Mouse (Mus musculus) liver, embryonic 16.5 days (tissue): ENCODE results near the gene Gsta4. TPM values are rescaled to one million over a fixed set of nuclear protein-coding genes. Genes with fewer than 3 reads are reported as not detected.
A peak's percentile ranks its signal among the peaks of the same experiment; 100 is the strongest.
"Not testable (repeated sequence)": the region's sequence is repeated elsewhere in the genome, so short reads cannot be mapped to it uniquely, and the experiment has no call there.

Experiments
- ATAC-seq: fragments of 200-750 bp; cut with Nextera tagmentation; 2 replicates; pipeline ENCODE4 v1.8.0; 2017; ENCODE audit warnings: low read depth, mild to moderate bottlenecking, moderate number of reproducible peaks, moderate library complexity
- H3K27ac ChIP-seq: fragments of 300-500 bp; sonication (generic); 2 replicates; pipeline ENCODE4 v1.5.1; 2014; ENCODE audit warnings: mild to moderate bottlenecking, low read length
- H3K27me3 ChIP-seq: fragments of 300-500 bp; sonication (generic); 2 replicates; pipeline ENCODE4 v1.6.1; 2014; ENCODE audit warnings: low read depth, low read length, mixed read lengths; ENCODE audit not compliant: control insufficient read depth, insufficient read depth
- H3K36me3 ChIP-seq: fragments of 300-500 bp; sonication (generic); 2 replicates; pipeline ENCODE4 v1.6.1; 2014; ENCODE audit warnings: mild to moderate bottlenecking; ENCODE audit not compliant: control insufficient read depth, insufficient read depth
- H3K4me1 ChIP-seq: fragments of 300-500 bp; sonication (generic); 2 replicates; pipeline ENCODE4 v1.6.1; 2014; ENCODE audit warnings: low read depth, low read length, mixed read lengths; ENCODE audit not compliant: control insufficient read depth
- H3K4me2 ChIP-seq: fragments of 300-500 bp; sonication (generic); 2 replicates; pipeline ENCODE4 v1.6.1; 2014; ENCODE audit warnings: low read depth, low read length, mixed read lengths
- H3K4me3 ChIP-seq: fragments of 300-500 bp; sonication (generic); 2 replicates; pipeline ENCODE4 v1.5.1; 2014; ENCODE audit warnings: low read depth, mild to moderate bottlenecking, low read length
- H3K9ac ChIP-seq: fragments of 300-500 bp; sonication (generic); 2 replicates; pipeline ENCODE4 v1.6.1; 2014; ENCODE audit warnings: low read depth, low read length
- H3K9me3 ChIP-seq: fragments of 300-500 bp; sonication (generic); replicated peaks from 2 replicates; pipeline ENCODE4 v1.6.1; 2016; ENCODE audit warnings: low read length; ENCODE audit not compliant: control insufficient read depth
- WGBS: fragments of 180-500 bp; shearing (Covaris S2); extraction: QIAGEN DNeasy Blood & Tissue Kit; methylation state at CpG from one replicate; pipeline ENCODE4 v1.1.7; 2014; ENCODE audit not compliant: insufficient replicate concordance; 5-methylcytosine and 5-hydroxymethylcytosine counted together
- polyA plus RNA-seq: library from polyadenylated mRNA; unstranded; fragments of >200 nt; fragmentation: Nextera tagmentation; extraction: Ambion mirVana; gene quantifications from 2 replicates; pipeline ENCODE4 v1.2.1, GENCODE M21; 2015

Gsta4 gene
- polyA plus RNA-seq, 1 experiment from 2014 or later: 44.1 TPM

GRCm38 (mm10) chr9:78157221-78157620 lies 25.4 kb upstream of the Gsta4 start:
- no peaks in the 10 kb centered on the region for H3K27me3 ChIP-seq
- H3K9ac ChIP-seq: no peak overlapping the region
- peaks cover 4% of the 10 kb centered on the region; the same call in 1 of the 2 replicates for H3K36me3 ChIP-seq
- WGBS: 69% methylated on average over 1 of the region's 1 CpGs
- no peak overlapping the region for H3K4me2 ChIP-seq
- no peaks in the 10 kb centered on the region for H3K9me3 ChIP-seq
- ATAC-seq: no peak
- H3K4me3 ChIP-seq: no peak overlapping the region
- no peaks in the 10 kb centered on the region for H3K4me1 ChIP-seq
- no peak overlapping the region for H3K27ac ChIP-seq

- H3K27ac ChIP-seq: no peak overlapping the region
- H3K9me3 ChIP-seq: no peaks in the 10 kb centered on the region
- peaks cover 4% of the 10 kb centered on the region; the same call in 1 of the 2 replicates for H3K36me3 ChIP-seq
- H3K4me1 ChIP-seq: peaks cover 10% of the 10 kb centered on the region
- H3K4me3 ChIP-seq: no peak overlapping the region
- WGBS: 78% methylated on average over 10 of the region's 10 CpGs
- no peak overlapping the region for H3K9ac ChIP-seq
- no peaks in the 10 kb centered on the region for H3K27me3 ChIP-seq
- no peak for ATAC-seq
- no peak overlapping the region for H3K4me2 ChIP-seq
Measured at GRCm38 (mm10) chr9:78163291-78163690, 19.3 kb upstream of the Gsta4 start.

- WGBS: 83% methylated on average over 3 of the region's 3 CpGs
Measured at GRCm38 (mm10) chr9:78164741-78165140, 17.8 kb upstream of the Gsta4 start.

GRCm38 (mm10) chr9:78165454-78165853 lies 17.1 kb upstream of the Gsta4 start:
- peaks cover 4% of the 10 kb centered on the region; the same call in 1 of the 2 replicates for H3K36me3 ChIP-seq
- no peak overlapping the region for H3K4me3 ChIP-seq
- no peaks in the 10 kb centered on the region for H3K9me3 ChIP-seq
- H3K4me2 ChIP-seq: no peak overlapping the region
- no peaks in the 10 kb centered on the region for H3K27me3 ChIP-seq
- H3K27ac ChIP-seq: no peak overlapping the region
- ATAC-seq: peak; percentile 67
- 63% methylated on average over 6 of the region's 6 CpGs for WGBS
- H3K9ac ChIP-seq: no peak overlapping the region
- peaks cover 10% of the 10 kb centered on the region for H3K4me1 ChIP-seq

More at GRCm38 (mm10) chr9:78164741-78165140, 17.8 kb upstream of the Gsta4 start:
- H3K4me3 ChIP-seq: no peak overlapping the region
- H3K9me3 ChIP-seq: no peaks in the 10 kb centered on the region
- H3K4me1 ChIP-seq: peaks cover 10% of the 10 kb centered on the region
- no peak overlapping the region for H3K4me2 ChIP-seq
- ATAC-seq: no peak
- H3K27me3 ChIP-seq: no peaks in the 10 kb centered on the region
- no peak overlapping the region for H3K9ac ChIP-seq
- H3K27ac ChIP-seq: no peak overlapping the region
- peaks cover 4% of the 10 kb centered on the region; the same call in 1 of the 2 replicates for H3K36me3 ChIP-seq

- Histone ChIP-seq H3K4me2 (peak overlapping the region; percentile 32; the same call in 1 of the 2 replicates), H3K27ac (no peak overlapping the region), H3K27me3 (no peaks in the 10 kb centered on the region), H3K9ac (no peak overlapping the region), H3K36me3 (no peaks in the 10 kb centered on the region), H3K4me1 (peaks cover 10% of the 10 kb centered on the region), H3K4me3 (no peak overlapping the region), H3K9me3 (no peaks in the 10 kb centered on the region)
- 50% methylated on average over 19 of the region's 19 CpGs for WGBS
- peak; percentile 72 for ATAC-seq
Measured at GRCm38 (mm10) chr9:78166694-78167452, 15.7 kb upstream of the Gsta4 start.

- Histone ChIP-seq H3K9me3 (no peaks in the 10 kb centered on the region), H3K36me3 (no peaks in the 10 kb centered on the region), H3K27me3 (no peaks in the 10 kb centered on the region), H3K4me2 (no peak overlapping the region), H3K4me1 (peaks cover 10% of the 10 kb centered on the region), H3K9ac (no peak overlapping the region), H3K4me3 (no peak overlapping the region), H3K27ac (no peak overlapping the region)
- WGBS: 83% methylated on average over 19 of the region's 19 CpGs
- ATAC-seq: no peak
Measured at GRCm38 (mm10) chr9:78167453-78167969, 15.1 kb upstream of the Gsta4 start.

GRCm38 (mm10) chr9:78168864-78169263 lies 13.7 kb upstream of the Gsta4 start:
- 78% methylated on average over 6 of the region's 6 CpGs for whole genome bisulfite sequencing
- ATAC-seq: no peak

GRCm38 (mm10) chr9:78174016-78174415 lies 8.6 kb upstream of the Gsta4 start:
- Histone ChIP-seq H3K4me3 (no peak overlapping the region), H3K27me3 (no peaks in the 10 kb centered on the region), H3K27ac (no peak overlapping the region), H3K4me1 (peaks cover 8% of the 10 kb centered on the region), H3K9ac (no peak overlapping the region), H3K36me3 (no peaks in the 10 kb centered on the region), H3K4me2 (no peak overlapping the region), H3K9me3 (no peaks in the 10 kb centered on the region)
- 44% methylated on average over 1 of the region's 1 CpGs for WGBS
- ATAC-seq: no peak

More at GRCm38 (mm10) chr9:78168864-78169263, 13.7 kb upstream of the Gsta4 start:
- Histone ChIP-seq H3K9ac (no peak overlapping the region), H3K4me2 (no peak overlapping the region), H3K36me3 (no peaks in the 10 kb centered on the region), H3K4me3 (no peak overlapping the region), H3K27me3 (no peaks in the 10 kb centered on the region), H3K4me1 (peaks cover 10% of the 10 kb centered on the region), H3K9me3 (no peaks in the 10 kb centered on the region), H3K27ac (no peak overlapping the region)

GRCm38 (mm10) chr9:78174925-78175276 lies 7.7 kb upstream of the Gsta4 start:
- ATAC-seq, H3K27me3 ChIP-seq, H3K9me3 ChIP-seq, H3K4me3 ChIP-seq, H3K4me1 ChIP-seq, H3K27ac ChIP-seq, H3K36me3 ChIP-seq, H3K9ac ChIP-seq, H3K4me2 ChIP-seq: not testable (repeated sequence)
- WGBS: 38% methylated on average over 3 of the region's 3 CpGs
